Comparison of ENCODE assay signal across 19 mouse cellular contexts in genomic region chr1:40031626-40032025, GRCm38 (mm10). TPM values are rescaled to one million over a fixed set of nuclear protein-coding genes. Genes with fewer than 3 reads are reported as not detected.
A peak's percentile ranks its signal among the peaks of the same experiment; 100 is the strongest.
DNase-seq lines count a peak whose midpoint lies in the region; ATAC-seq and TF ChIP-seq lines count a peak whose summit lies in the region.
"Had no signal": no experiment of that assay in that cellular context is flagged by ENCODE, and none has a peak within 500 bp of the region (broad histone marks: within the 10 kb centered on the region; RNA-seq: fewer than 3 reads in every experiment).

No protein-coding gene starts in this region.

- H3K9ac ChIP-seq in intestine, embryonic 14.5 days (ENCODE audit: low read length): no peak overlapping the region
- H3K9ac ChIP-seq in intestine, embryonic 15.5 days: no peak overlapping the region
- no peak overlapping the region for H3K9ac ChIP-seq in neural tube, embryonic 13.5 days
- no peak overlapping the region for H3K9ac ChIP-seq in neural tube, embryonic 15.5 days (replicated peaks)
- H3K9ac ChIP-seq in stomach, postnatal 0 days (ENCODE audit: low read length): no peak overlapping the region
- H3K9ac ChIP-seq: embryonic facial prominence, embryonic 12.5 days; forebrain, embryonic 13.5 days; forebrain, embryonic 15.5 days had no signal

- TF ChIP-seq CTCF in stomach, postnatal 0 days (IDR thresholded peaks at IDR 0.05; ENCODE audit: low read depth): no peak

- H3K9me3 ChIP-seq in intestine, embryonic 14.5 days (ENCODE audit: control insufficient read depth, low read length): no peaks in the 10 kb centered on the region
- H3K9me3 ChIP-seq in intestine, embryonic 15.5 days: no peaks in the 10 kb centered on the region
- H3K9me3 ChIP-seq in neural tube, embryonic 13.5 days: no peaks in the 10 kb centered on the region
- no peaks in the 10 kb centered on the region for H3K9me3 ChIP-seq in neural tube, embryonic 15.5 days (replicated peaks)
- H3K9me3 ChIP-seq in stomach, postnatal 0 days (ENCODE audit: control insufficient read depth, low read length): no peaks in the 10 kb centered on the region
- H3K9me3 ChIP-seq: embryonic facial prominence, embryonic 10.5 days; embryonic facial prominence, embryonic 12.5 days; forebrain, embryonic 13.5 days; forebrain, embryonic 15.5 days had no signal

- H3K36me3 ChIP-seq in intestine, embryonic 14.5 days (ENCODE audit: control insufficient read depth, insufficient read depth, low read length): peaks cover 15% of the 10 kb centered on the region; the same call in 1 of the 2 replicates
- peaks cover 10% of the 10 kb centered on the region; the same call in 1 of the 2 replicates for H3K36me3 ChIP-seq in intestine, embryonic 15.5 days
- peaks cover 23% of the 10 kb centered on the region for H3K36me3 ChIP-seq in neural tube, embryonic 13.5 days
- H3K36me3 ChIP-seq in neural tube, embryonic 15.5 days: peaks cover 11% of the 10 kb centered on the region
- H3K36me3 ChIP-seq in stomach, postnatal 0 days (ENCODE audit: control insufficient read depth, insufficient read depth, low read length): no peaks in the 10 kb centered on the region; the same call in 1 of the 2 replicates

- peak; percentile 41 for DNase-seq in intestine, embryonic 14.5 days (ENCODE audit: low spot score)
- no peak for DNase-seq in stomach, postnatal 0 days (ENCODE audit: low spot score)
- DNase-seq in layer of hippocampus, postnatal 36 days: no peak
- DNase-seq: adrenal gland, adult 2 months; adrenal gland, postnatal 10 days; adrenal gland, postnatal 25 days; cerebellum, adult 11 months; cerebellum, adult 2 months; cerebellum, adult 9-10 months; cerebellum, postnatal 10 days; cerebellum, postnatal 25 days had no signal

- no peak overlapping the region for H3K4me2 ChIP-seq in intestine, embryonic 14.5 days (ENCODE audit: low read length)
- no peak overlapping the region for H3K4me2 ChIP-seq in intestine, embryonic 15.5 days (replicated peaks)
- no peak overlapping the region for H3K4me2 ChIP-seq in neural tube, embryonic 13.5 days
- H3K4me2 ChIP-seq in neural tube, embryonic 15.5 days: no peak overlapping the region
- no peak overlapping the region for H3K4me2 ChIP-seq in stomach, postnatal 0 days (replicated peaks; ENCODE audit: low read depth)
- H3K4me2 ChIP-seq: embryonic facial prominence, embryonic 12.5 days; forebrain, embryonic 13.5 days; forebrain, embryonic 15.5 days had no signal

- no peak overlapping the region for H3K27ac ChIP-seq in intestine, embryonic 14.5 days (ENCODE audit: low read depth)
- H3K27ac ChIP-seq in intestine, embryonic 15.5 days: no peak overlapping the region
- 0 out of 2 replicates have a peak overlapping the region, but pooled peaks have one; percentile 9 for H3K27ac ChIP-seq in neural tube, embryonic 13.5 days (replicated peaks)
- H3K27ac ChIP-seq in neural tube, embryonic 15.5 days (replicated peaks): no peak overlapping the region
- no peak overlapping the region for H3K27ac ChIP-seq in stomach, postnatal 0 days (replicated peaks)
- H3K27ac ChIP-seq: embryonic facial prominence, embryonic 10.5 days; embryonic facial prominence, embryonic 12.5 days; forebrain, embryonic 13.5 days; forebrain, embryonic 15.5 days had no signal

- H3K4me3 ChIP-seq in intestine, embryonic 14.5 days (ENCODE audit: low read depth, low read length): no peak overlapping the region
- no peak overlapping the region for H3K4me3 ChIP-seq in intestine, embryonic 15.5 days (replicated peaks)
- no peak overlapping the region for H3K4me3 ChIP-seq in neural tube, embryonic 13.5 days
- no peak overlapping the region for H3K4me3 ChIP-seq in neural tube, embryonic 15.5 days (replicated peaks)
- H3K4me3 ChIP-seq in stomach, postnatal 0 days (ENCODE audit: low read depth, low read length): no peak overlapping the region
- H3K4me3 ChIP-seq: embryonic facial prominence, embryonic 10.5 days; embryonic facial prominence, embryonic 12.5 days; forebrain, embryonic 13.5 days; forebrain, embryonic 15.5 days had no signal

- TF ChIP-seq EP300 in stomach, postnatal 0 days (optimal IDR thresholded peaks at IDR 0.05): no peak

- WGBS in intestine, embryonic 14.5 days: 82% methylated on average over 2 of the region's 2 CpGs
- WGBS in intestine, embryonic 15.5 days: 73% methylated on average over 2 of the region's 2 CpGs
- 98% methylated on average over 2 of the region's 2 CpGs for WGBS in neural tube, embryonic 13.5 days
- WGBS in neural tube, embryonic 15.5 days: 94% methylated on average over 2 of the region's 2 CpGs
- WGBS in stomach, postnatal 0 days: 63% methylated on average over 2 of the region's 2 CpGs

- no peak for ATAC-seq in intestine, embryonic 14.5 days (replicated peaks; ENCODE audit: low FRiP score, low TSS enrichment, low read depth)
- no peak for ATAC-seq in intestine, embryonic 15.5 days
- ATAC-seq in neural tube, embryonic 13.5 days (ENCODE audit: low read depth): no peak
- ATAC-seq in neural tube, embryonic 15.5 days (ENCODE audit: low FRiP score): no peak
- peak; percentile 25; the same call in 1 of the 2 replicates for ATAC-seq in stomach, postnatal 0 days (ENCODE audit: low FRiP score, low TSS enrichment)
- ATAC-seq: forebrain, embryonic 13.5 days; forebrain, embryonic 15.5 days had no signal

- no peaks in the 10 kb centered on the region for H3K4me1 ChIP-seq in intestine, embryonic 14.5 days (replicated peaks; ENCODE audit: control insufficient read depth, insufficient read depth, low read length)
- no peaks in the 10 kb centered on the region for H3K4me1 ChIP-seq in intestine, embryonic 15.5 days (replicated peaks)
- H3K4me1 ChIP-seq in neural tube, embryonic 13.5 days (replicated peaks): no peaks in the 10 kb centered on the region
- H3K4me1 ChIP-seq in neural tube, embryonic 15.5 days: no peaks in the 10 kb centered on the region
- no peaks in the 10 kb centered on the region for H3K4me1 ChIP-seq in stomach, postnatal 0 days (replicated peaks; ENCODE audit: control insufficient read depth, insufficient read depth)
- H3K4me1 ChIP-seq: embryonic facial prominence, embryonic 12.5 days; forebrain, embryonic 15.5 days had no signal

- H3K27me3 ChIP-seq in intestine, embryonic 14.5 days (replicated peaks; ENCODE audit: control insufficient read depth, insufficient read depth, low read length): no peaks in the 10 kb centered on the region
- H3K27me3 ChIP-seq in intestine, embryonic 15.5 days (replicated peaks): no peaks in the 10 kb centered on the region
- no peaks in the 10 kb centered on the region for H3K27me3 ChIP-seq in neural tube, embryonic 13.5 days
- no peaks in the 10 kb centered on the region for H3K27me3 ChIP-seq in neural tube, embryonic 15.5 days (replicated peaks)
- no peaks in the 10 kb centered on the region for H3K27me3 ChIP-seq in stomach, postnatal 0 days (ENCODE audit: control insufficient read depth, insufficient read depth, low read length)
- H3K27me3 ChIP-seq: embryonic facial prominence, embryonic 12.5 days; forebrain, embryonic 13.5 days; forebrain, embryonic 15.5 days had no signal

RNA-seq across cellular contexts. Expression of gene Il1r2, which starts 42.3 kb away (rescaled TPM):
- polyA plus RNA-seq in intestine, embryonic 14.5 days (2014; fragmentation: Nextera tagmentation; extraction: Ambion mirVana): 1.1 and 1.3 TPM in 2 replicates
- 1.4 and 1.5 TPM in 2 replicates for polyA plus RNA-seq in intestine, embryonic 15.5 days (2015; fragmentation: Nextera tagmentation; extraction: Ambion mirVana)
- 0.31 and 0.39 TPM in 2 replicates for polyA plus RNA-seq in neural tube, embryonic 13.5 days (2015; fragmentation: Nextera tagmentation; extraction: Ambion mirVana)
- polyA plus RNA-seq in neural tube, embryonic 15.5 days (2015; fragmentation: Nextera tagmentation; extraction: Ambion mirVana): 0.63 and 3.0 TPM in 2 replicates
- 18.7 and 25.9 TPM in 2 replicates for polyA plus RNA-seq in stomach, postnatal 0 days (2015; fragmentation: Nextera tagmentation; extraction: Ambion mirVana)
- total RNA-seq in layer of hippocampus, postnatal 36 days (2021): not detected
- total RNA-seq: adrenal gland, postnatal 25 days; MEL had no signal
- polyA plus RNA-seq: adrenal gland, adult 2 months had no signal
